Mouse (Mus musculus): Measurements from ENCODE around the gene Tmem205.
A peak's percentile ranks its signal among the peaks of the same experiment; 100 is the strongest.

The Tmem205 gene

DNA sequence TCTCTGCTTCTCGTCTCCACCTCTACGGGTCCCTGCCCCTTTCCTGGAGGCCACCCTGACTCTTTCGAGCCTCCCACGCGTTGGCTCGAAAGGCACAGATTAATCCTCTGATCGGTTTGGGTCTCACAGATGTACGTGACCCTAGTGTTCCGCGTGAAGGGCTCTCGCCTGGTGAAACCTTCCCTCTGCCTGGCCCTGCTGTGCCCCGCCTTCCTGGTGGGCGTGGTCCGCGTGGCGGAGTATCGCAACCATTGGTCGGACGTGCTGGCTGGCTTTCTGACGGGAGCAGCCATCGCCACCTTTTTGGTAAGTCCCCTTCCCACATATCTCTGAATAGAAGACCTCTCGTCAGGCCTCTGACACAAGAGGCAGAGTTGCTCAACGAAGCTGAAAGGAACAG, 16.9 kb upstream of the Tmem205 start:
- DNase-seq (ENCODE audit: low spot score) = no peak

GRCm38 (mm10) chr9:21943638-21944037, 16.3 kb upstream of the Tmem205 start:
- no peak for DNase-seq (ENCODE audit: low spot score)

DNA sequence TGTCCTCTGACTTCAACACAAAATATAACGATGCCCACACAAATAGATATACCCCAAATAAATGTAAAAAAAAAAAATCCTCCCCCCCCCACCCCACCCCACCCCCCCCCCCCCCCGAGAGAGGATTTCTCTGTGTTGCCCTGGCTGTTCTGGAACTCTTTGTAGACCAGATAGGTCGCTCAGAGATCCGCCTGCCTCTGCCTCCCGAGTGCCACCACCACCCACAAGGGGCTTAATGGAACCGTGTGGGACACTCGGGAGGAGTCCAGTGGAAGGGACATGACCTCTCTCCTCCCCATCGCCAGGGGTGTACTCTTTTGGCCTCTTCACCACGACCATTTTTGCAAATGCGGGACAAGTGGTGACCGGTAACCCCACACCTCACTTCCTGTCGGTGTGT, 15.7 kb upstream of the Tmem205 start:
- DNase-seq (ENCODE audit: low spot score) = no peak

DNA sequence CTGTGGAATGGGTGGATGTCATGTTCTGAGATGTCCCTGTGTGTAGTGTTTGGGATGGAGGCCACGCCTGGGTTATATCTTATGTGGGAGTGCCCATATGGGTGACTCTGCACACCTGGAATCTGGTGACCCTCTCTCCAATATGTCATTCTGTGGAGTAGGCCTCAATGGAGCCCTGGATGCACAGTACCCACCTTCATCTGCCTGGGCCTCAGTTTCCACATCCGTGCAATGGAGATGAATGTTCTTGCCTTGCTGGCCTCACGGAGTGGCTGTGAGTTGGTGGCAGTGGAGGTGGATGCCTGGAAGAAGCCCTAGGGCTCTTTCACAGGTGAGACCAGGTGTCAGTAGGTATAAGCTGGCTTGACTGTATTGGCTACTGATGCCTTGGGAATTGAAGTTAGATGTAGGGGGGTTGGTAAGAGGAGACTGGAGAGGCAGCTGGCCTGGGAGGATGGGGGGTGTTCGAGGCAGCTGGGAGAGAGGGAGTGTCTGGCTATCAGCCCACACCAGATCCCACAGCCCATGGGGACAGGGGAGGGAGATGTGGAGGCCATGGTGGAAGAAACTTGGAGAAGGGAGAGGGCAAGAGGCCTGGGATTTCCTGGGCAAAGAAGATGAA, 11.0 kb upstream of the Tmem205 start:
- DNase-seq (ENCODE audit: low spot score) = no peak

- no peak for DNase-seq (ENCODE audit: low spot score)
Measured at GRCm38 (mm10) chr9:21937711-21938175, 10.4 kb upstream of the Tmem205 start.

DNA sequence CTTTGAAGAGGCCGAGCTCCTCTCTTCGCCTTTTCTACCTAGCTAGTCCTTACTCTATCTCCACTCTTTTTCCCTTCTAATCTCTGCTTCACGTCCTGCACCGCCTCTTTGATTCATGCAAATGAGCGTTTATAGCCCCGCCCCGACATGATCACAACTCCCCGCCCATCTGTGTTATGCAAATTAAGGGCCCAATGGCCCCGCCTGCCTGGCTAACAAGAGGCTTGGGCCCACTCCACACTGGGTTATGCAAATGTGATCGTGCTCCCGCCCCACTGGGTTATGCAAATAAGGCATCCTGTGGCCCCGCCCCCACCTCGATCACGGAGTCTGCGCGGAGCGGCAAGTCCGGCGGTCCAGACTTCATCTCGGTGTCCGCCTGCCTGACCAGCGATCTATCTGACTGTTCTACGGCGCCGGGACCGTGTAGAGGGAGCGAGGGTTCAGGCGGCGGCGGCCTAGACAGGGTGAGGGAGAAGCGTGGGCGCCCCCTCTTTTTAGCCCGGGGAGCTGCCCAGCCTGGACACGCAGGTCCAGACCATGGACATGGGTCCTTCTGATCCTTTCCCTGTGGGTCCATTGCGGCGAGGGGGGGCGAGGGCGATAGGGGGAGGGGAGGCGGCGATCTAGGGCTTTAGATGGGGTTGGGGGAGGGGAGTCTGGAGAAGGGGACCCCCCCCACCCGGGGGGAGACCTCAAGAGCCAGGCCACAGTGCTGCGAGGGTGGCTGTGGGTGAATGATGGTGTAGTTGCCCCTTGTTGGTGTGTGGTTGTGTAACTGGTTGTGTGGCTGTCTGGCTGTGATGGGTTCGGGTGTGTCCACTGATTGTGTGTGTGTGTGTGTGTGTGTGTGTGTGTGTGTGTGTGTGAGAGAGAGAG, 9.6 kb upstream of the Tmem205 start, which contains the start of gene Plppr2:
Plppr2 (plus strand) TSS at position 342 of the 879 bp plus-strand sequence.
- DNase-seq (ENCODE audit: low spot score) = peak; percentile 99

DNA sequence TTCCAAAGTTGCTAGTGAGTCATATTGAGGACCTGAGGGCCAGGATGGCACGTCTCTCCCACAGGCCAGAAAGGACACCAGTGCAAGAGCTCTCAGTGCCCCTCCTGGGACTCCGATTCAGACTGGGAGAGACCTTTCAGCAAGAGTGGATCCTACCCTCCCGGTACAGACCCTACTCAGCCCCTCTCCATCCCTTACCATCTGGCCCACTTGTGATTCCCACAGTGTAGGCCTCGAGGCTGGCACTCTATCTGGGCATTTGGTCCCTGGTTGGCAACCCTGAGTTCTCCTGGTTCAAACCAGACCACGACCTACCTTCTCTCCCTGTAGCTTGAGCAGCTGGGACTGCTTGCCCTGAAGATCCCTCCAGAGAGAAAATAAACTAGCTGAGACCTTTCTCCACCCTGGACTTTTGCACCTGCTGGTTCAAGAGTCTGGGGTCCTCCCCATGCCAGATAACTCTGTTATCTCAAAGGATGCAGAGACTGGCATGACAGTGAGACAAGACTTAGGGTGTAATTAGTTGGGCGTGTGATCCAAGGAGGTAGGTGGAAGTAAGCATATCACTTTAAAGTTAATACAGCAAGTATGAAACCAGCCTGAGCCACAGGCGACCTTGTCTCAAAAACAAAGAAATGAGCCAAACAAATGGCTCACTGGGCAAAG, 8.2 kb upstream of the Tmem205 start:
- DNase-seq (ENCODE audit: low spot score) = no peak

DNA sequence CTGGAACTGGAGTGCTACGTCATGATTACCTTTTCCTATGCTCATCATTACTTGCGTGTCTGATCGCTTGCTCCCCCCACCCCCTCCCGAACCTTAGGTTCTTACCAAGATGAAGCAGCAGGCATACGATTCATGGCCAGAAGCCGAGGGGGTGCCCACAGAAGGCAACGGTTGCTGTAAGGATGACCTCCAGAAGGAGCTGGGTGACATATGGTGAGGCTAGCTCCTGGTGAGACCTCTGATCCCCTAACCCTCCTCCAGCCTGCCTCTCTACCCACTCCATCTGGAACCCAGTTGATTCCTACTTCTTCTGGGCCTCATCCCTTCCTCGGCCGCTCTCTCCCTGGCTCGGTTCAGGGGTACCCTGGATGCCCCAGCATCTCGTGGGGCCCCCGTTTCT, 6.7 kb upstream of the Tmem205 start:
- no peak for DNase-seq (ENCODE audit: low spot score)

DNA sequence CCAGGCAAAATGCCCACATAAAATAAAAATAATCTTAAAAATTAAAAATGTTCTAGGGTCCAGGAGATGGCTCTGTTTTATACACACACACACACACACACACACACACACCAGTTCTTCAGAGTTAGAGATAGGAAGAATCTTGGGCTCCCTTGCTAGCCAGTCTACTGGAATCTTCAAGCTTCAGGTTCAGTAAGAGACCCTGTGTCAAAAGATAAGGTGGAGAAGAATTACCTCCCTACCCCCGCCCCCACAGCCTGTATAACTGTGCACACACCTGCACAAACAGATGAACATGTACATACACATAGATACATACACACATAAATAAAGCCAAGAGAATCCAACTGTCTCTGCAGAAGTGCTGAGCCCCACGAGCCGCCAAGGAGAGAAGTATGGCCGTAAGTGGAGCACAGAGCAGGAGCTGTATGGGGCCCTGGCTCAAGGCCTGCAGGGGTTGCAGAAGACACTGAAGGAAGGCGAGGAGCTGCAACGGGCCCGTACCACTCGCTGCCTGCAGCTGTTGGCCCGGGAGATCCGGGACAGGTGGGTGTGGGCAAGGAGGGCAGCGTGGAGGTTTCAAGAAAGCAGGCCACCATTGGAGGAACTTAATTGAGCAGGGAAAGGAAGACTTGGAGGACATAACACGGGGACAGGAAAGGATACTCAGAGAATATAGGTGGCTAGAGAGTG, 5.2 kb upstream of the Tmem205 start:
- DNase-seq (ENCODE audit: low spot score) = no peak

- no peak for DNase-seq (ENCODE audit: low spot score)
Measured at GRCm38 (mm10) chr9:21932006-21932405, 4.7 kb upstream of the Tmem205 start.

- no peak for DNase-seq (ENCODE audit: low spot score)
Measured at GRCm38 (mm10) chr9:21929208-21929607, 1.9 kb upstream of the Tmem205 start.

DNA sequence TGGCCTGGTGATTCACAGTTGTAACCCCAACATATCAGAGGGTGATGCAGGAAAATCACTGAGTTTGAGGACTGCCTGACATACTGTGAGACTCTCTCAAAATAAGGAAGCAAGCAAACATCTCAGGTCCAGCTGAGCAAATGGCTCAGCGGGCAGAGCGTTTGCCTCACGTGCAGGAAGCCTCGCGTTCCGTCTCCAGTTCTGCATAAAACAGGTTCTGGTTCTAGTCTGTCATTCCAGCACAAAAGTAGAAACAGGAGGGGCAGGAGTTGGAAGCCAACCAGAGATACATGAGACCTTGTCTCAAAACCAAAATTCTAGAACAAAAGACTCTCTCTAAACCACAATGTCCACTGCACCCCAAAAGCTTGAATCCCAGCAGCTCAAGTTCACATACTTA, 572 bp downstream of the Tmem205 start:
- DNase-seq (ENCODE audit: low spot score) = peak; percentile 31

DNA sequence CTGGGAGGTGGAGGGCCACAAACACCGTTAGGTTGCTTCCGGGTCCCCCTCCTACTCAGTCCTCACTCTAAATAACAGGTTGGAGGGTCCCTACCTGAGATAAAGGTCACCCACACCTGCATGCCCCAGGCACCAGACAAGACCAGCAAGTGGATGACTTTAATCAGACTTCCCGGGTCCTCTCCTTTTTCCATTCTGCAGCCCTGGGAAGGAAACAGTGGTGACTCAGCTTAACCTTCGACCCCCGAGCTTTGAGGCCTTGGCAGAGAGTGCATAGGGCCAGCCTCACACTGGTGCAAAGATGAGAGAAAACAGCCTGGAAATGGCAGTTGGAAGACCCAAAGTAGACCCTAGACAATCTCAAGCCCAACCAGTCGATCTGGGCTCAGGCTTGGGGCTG, 1.2 kb downstream of the Tmem205 start:
- no peak for DNase-seq (ENCODE audit: low spot score)

GRCm38 (mm10) chr9:21925506-21925905, 1.9 kb downstream of the Tmem205 start:
- DNase-seq (ENCODE audit: low spot score) = no peak

DNA sequence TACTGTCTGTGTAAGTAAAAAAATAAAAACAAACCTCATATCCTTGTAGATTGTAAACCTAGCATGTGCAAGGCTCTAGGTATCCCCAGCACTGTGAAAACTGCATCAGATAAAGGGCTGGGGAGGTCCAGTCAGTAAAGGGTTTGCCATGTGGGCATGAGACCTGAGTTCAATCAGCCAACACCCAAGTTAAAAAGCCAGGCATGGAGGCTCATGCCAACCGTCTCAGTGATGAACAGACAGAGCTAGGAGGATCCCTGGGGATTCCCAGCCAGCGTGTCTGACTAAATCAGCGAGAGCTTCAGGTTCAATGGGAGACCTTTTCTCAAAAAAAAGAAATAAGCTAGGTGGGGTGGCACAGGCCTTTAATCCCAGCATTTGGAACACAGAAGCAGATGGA, 2.3 kb downstream of the Tmem205 start:
- DNase-seq (ENCODE audit: low spot score) = no peak

DNA sequence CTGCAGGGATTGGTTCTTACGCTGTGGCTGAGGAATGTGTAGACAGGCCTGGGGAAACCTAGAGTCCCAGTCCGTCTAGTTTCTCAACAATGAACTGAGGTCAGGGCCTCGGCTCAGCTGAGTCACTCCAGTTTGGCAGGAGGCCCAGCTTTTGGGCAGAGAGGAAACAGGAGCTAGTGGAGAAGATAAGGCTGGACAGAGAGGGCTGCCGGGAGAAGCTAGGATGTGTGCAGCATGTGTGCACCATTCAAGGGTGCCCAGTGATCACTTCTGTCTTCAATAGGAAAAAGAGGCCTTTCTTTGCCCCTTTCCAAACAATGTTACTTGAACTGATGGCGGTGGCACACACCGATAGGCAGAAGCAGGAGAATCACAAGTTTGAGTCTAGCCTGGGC, 3.3 kb downstream of the Tmem205 start:
- DNase-seq (ENCODE audit: low spot score) = no peak

DNA sequence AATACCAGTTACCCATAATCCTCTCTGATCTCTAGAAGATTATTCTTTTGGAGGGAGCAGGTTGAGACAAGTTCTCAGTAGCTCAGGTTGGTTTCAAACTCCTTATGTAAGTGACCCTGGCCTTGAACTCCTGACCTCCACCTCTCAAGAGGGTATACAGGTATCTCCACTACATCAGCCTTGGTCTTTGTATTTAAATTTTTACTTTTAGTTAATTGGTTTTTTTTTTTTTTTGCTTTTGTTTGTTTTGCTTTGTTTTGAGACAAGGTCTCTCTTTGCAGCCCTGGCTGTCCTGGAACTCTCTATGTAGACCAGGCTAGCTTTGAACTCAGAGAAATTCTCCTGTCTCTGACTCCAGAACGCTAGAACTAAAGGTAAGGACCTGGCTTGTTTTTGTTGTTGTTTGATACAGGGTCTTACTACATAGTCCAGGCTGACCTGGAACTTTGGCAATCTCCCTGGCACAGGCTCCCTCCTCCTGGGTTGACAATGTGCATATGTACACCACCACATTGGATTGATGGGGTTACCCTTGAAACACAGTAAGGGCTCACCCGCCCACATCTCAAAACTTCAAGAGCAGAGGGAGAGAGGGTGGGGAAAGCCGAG, 3.8 kb downstream of the Tmem205 start:
- DNase-seq (ENCODE audit: low spot score) = no peak

GRCm38 (mm10) chr9:21923036-21923435, 4.3 kb downstream of the Tmem205 start:
- DNase-seq (ENCODE audit: low spot score) = no peak

- no peak for DNase-seq (ENCODE audit: low spot score)
Measured at GRCm38 (mm10) chr9:21918692-21919384, 8.5 kb downstream of the Tmem205 start.

DNA sequence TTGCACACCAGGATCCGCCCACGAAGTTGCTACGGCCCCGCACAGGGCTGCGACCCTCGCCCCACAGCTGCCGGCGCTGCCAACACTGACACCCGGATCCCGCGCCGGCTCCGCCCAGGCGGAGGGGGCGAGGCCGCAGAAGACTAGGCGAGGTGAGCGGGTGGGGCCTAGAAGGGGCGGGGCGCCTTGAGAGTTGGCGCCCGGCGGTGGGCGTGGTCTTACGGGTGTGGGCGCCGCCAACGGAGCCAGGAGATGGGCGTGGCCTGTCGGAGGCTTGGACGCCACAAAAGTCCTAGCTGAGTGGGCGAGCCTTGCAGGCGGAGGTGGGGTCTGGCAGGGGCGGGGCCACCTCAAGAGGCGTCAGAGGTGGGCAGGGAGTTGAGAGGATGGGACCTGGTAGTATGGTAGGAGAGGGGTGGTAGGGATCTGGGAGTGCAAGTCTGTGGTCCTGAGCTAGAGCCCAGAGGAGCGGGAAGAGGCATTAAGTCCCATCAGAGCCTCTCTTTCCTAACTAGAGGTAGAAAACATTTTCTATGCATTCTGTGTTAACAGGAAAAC, 9.2 kb downstream of the Tmem205 start, which contains the start of gene Rab3d:
Rab3d (minus strand) TSS at position 158 of the 558 bp plus-strand sequence.
- peak; percentile 99 for DNase-seq (ENCODE audit: low spot score)
